Mouse (Mus musculus) ES-E14 (cell line): ENCODE results near the gene Tns3. TPM values are rescaled to one million over a fixed set of nuclear protein-coding genes. Genes with fewer than 3 reads are reported as not detected.

Experiments
- DNase-seq: peaks from one replicate; pipeline ENCODE4 v3.0.0-alpha.2; 2013; ENCODE audit warnings: low read depth, low spot score
- H3K27ac ChIP-seq: 2 replicates; pipeline ENCODE4 v1.5.1; 2012; ENCODE audit warnings: low read depth, mild to moderate bottlenecking, low read length, moderate library complexity, mixed read lengths; ENCODE audit not compliant: poor library complexity, insufficient read depth, severe bottlenecking
- H3K36me3 ChIP-seq: 2 replicates; pipeline ENCODE4 v1.6.1; 2012; ENCODE audit warnings: mild to moderate bottlenecking, low read length, moderate library complexity, mixed read lengths; ENCODE audit not compliant: control insufficient read depth, poor library complexity, insufficient read depth, severe bottlenecking
- H3K4me1 ChIP-seq, 2 experiments: fragments of 150-350 bp in 1 of 2; sonication (generic) in 1 of 2; 2 replicates each; pipeline ENCODE4 v1.6.1; 2012; ENCODE audit warnings: low read length in 2 of 2, mild to moderate bottlenecking in 1 of 2, mixed read lengths in 1 of 2; ENCODE audit not compliant: control insufficient read depth in 2 of 2, insufficient read depth in 2 of 2, poor library complexity in 1 of 2
- H3K4me3 ChIP-seq, 2 experiments: fragments of 150-350 bp in 1 of 2; sonication (generic) in 1 of 2; 2 replicates each; pipeline ENCODE4 v1.5.1; 2012; ENCODE audit warnings: low read length in 2 of 2, low read depth in 1 of 2, mild to moderate bottlenecking in 1 of 2, mixed read lengths in 1 of 2; ENCODE audit not compliant: insufficient read depth in 1 of 2, poor library complexity in 1 of 2, severe bottlenecking in 1 of 2
- H3K9ac ChIP-seq: 2 replicates; pipeline ENCODE4 v1.6.1; 2012; ENCODE audit warnings: low read depth, mild to moderate bottlenecking, low read length, mixed read lengths; ENCODE audit not compliant: poor library complexity, insufficient read depth, severe bottlenecking
- H3K9me3 ChIP-seq: fragments of 150-350 bp; sonication (generic); 2 replicates; pipeline ENCODE4 v1.6.1; 2012; ENCODE audit warnings: low read depth, mild to moderate bottlenecking, low read length; ENCODE audit not compliant: control insufficient read depth, insufficient read depth
- CHD2 ChIP-seq: IDR thresholded peaks from 2 replicates; pipeline ENCODE4 v1.6.1; 2014; ENCODE audit warnings: mild to moderate bottlenecking, low read depth, low read length, inconsistent platforms
- HCFC1 ChIP-seq: IDR thresholded peaks from 2 replicates; pipeline ENCODE4 v1.6.1; 2012; ENCODE audit warnings: low read length, inconsistent platforms, borderline replicate concordance; ENCODE audit not compliant: insufficient read depth
- MAFK ChIP-seq: IDR thresholded peaks from 2 replicates; pipeline ENCODE4 v1.6.1; 2014; ENCODE audit warnings: mild to moderate bottlenecking, low read depth, low read length, inconsistent platforms; ENCODE audit not compliant: insufficient read depth
- ZC3H11A ChIP-seq: IDR thresholded peaks from 2 replicates; pipeline ENCODE4 v1.6.1; 2012; ENCODE audit warnings: low read depth, mild to moderate bottlenecking, inconsistent platforms, low read length, borderline replicate concordance
- ZNF384 ChIP-seq: IDR thresholded peaks from 2 replicates; pipeline ENCODE4 v1.6.1; 2012; ENCODE audit warnings: low read depth, low read length, inconsistent platforms
- in situ Hi-C, 2 experiments: fragments of 600-800 bp; cut with MboI; formaldehyde crosslinking; loops; one replicate each; pipeline ENCODE4 v1.15.1; 2025; ENCODE audit warnings: low sequenced_read_pairs in 2 of 2, inconsistent platforms in 1 of 2; ENCODE audit not compliant: unreplicated experiment in 2 of 2
- total RNA-seq: library from RNA; depleted of rRNA; stranded (reverse); fragments of 300-350 nt; gene quantifications from 2 replicates; pipeline ENCODE4 v1.2.3, GENCODE M21; 2012

Gene Tns3
- total RNA-seq, 1 experiment: 111 TPM

DNA sequence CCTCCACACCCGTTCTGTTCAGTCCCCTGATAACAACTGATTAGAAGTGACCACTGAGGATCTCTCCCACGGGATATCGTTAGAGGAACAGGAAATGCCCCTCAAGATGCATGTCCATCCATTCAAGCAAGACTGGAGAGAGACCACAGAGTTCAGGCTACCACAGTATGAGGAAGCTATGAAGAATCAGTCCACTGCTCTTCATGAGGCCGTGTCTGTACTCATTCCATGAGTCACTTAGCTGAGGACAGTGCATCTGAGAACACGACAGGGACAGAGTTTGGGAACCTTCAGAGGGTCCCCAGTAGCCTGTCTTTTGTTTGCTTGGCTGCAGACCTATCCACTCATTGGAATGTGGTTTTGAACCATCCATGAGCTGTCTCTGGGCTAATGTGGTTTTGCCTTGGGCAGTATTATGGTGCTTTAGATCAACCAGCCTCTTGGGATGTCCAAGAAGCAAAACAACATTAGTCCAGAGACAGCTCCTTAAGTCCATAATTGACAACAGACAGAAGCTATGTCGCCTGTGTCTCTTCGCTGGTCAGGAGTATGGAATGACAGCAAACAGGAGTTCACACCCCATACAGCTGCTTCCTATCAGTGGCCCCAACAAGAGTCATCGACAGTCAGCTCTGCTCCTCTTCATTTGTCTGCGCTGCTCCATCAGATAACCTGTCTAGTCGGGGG lies 37.7 kb upstream of the Tns3 start:
- Histone ChIP-seq H3K9me3 (no peaks in the 10 kb centered on the region), H3K36me3 (no peaks in the 10 kb centered on the region), H3K4me1 (peaks cover 6 to 15% of the 10 kb centered on the region in 2 experiments; a peak in 3 of 4 replicates), H3K27ac (no peak overlapping the region), H3K9ac (no peak overlapping the region), H3K4me3 (no peak overlapping the region)
- no peak for DNase-seq
- in situ Hi-C loops: no loop called here
- no peak for TF ChIP-seq ZNF384
- no peak for TF ChIP-seq MAFK
- no peak for TF ChIP-seq CHD2
- TF ChIP-seq HCFC1: no peak
- no peak for TF ChIP-seq ZC3H11A

DNA sequence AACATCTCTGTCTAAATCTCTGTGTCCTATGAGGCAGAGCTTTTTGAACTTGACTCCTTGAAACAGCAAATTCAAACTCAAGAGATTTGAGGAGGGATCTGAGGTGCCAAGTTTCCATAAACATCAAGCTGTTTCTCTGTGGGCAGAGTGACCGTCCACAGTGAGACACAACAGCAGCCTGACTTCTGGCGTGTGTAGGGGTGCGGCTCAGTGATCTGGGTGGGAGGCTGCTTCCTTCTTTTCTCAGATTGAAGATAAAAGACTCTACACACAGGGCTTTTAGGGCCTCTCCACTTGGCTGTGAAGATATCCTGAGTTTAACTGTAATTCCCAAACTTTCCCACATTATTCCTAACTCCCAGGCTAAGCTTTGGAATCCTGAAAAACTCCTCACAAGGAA lies 37.1 kb upstream of the Tns3 start:
- H3K4me1 ChIP-seq: peaks cover 6 to 13% of the 10 kb centered on the region in 2 experiments; a peak in 3 of 4 replicates
- no peak for DNase-seq

DNA sequence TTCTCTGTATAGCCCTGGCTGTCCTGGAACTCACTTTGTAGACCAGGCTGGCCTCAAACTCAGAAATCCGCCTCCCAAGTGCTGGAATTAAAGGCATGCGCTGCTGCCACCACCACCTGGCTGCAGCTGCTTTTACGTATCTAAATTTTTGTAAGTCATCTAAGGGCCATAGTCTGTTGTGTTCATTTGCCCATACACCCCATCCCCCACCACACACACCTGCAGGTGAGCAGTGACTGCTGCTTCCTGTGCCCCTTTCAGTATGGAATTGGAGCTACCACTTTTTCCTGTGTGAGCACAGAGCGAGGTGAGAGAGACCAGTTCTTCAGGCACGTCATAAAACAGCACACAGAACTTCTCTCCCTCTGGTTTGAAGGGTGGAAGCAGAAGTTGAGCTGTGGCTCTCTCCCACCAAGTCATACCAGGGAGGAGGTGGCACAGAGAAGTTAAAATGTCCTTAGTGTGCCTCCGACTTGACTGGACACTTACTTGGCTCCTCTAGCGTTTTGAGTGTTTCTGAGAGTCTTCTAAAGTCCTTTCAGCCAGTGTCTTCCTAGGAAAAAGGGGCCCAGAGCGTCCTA lies 36.4 kb upstream of the Tns3 start:
- Histone ChIP-seq H3K9me3 (no peaks in the 10 kb centered on the region), H3K4me3 (no peak overlapping the region), H3K4me1 (peaks cover 6 to 15% of the 10 kb centered on the region in 2 experiments; a peak in 3 of 4 replicates), H3K9ac (no peak overlapping the region), H3K27ac (no peak overlapping the region), H3K36me3 (no peaks in the 10 kb centered on the region)
- in situ Hi-C loops: no loop called here
- DNase-seq: no peak
- TF ChIP-seq ZNF384 (no peak), MAFK (no peak), HCFC1 (no peak), CHD2 (no peak), ZC3H11A (no peak)

More for the DNA sequence above, 37.1 kb upstream of the Tns3 start:
- in situ Hi-C loops: no loop called here
- H3K9ac ChIP-seq: no peak overlapping the region
- no peak overlapping the region for H3K27ac ChIP-seq
- no peak for TF ChIP-seq ZC3H11A
- no peak for TF ChIP-seq MAFK
- TF ChIP-seq ZNF384: no peak
- no peak for TF ChIP-seq CHD2
- TF ChIP-seq HCFC1: no peak
- H3K4me3 ChIP-seq: no peak overlapping the region
- H3K9me3 ChIP-seq: no peaks in the 10 kb centered on the region
- no peaks in the 10 kb centered on the region for H3K36me3 ChIP-seq

GRCm38 (mm10) chr11:8699777-8700176 lies 35.4 kb upstream of the Tns3 start:
- Histone ChIP-seq H3K27ac (no peak overlapping the region), H3K4me3 (no peak overlapping the region), H3K4me1 (peaks cover 6 to 15% of the 10 kb centered on the region in 2 experiments; a peak in 3 of 4 replicates), H3K9me3 (no peaks in the 10 kb centered on the region), H3K36me3 (no peaks in the 10 kb centered on the region), H3K9ac (no peak overlapping the region)
- in situ Hi-C loops: no loop called here
- no peak for TF ChIP-seq ZC3H11A
- TF ChIP-seq MAFK: no peak
- TF ChIP-seq HCFC1: no peak
- TF ChIP-seq ZNF384: no peak
- no peak for TF ChIP-seq CHD2
- no peak for DNase-seq
